Mouse (Mus musculus) myocyte (in vitro differentiated cells): ENCODE results near the gene Cyp3a13. TPM values are rescaled to one million over a fixed set of nuclear protein-coding genes. Genes with fewer than 3 reads are reported as not detected.
"Not testable (repeated sequence)": the region's sequence is repeated elsewhere in the genome, so short reads cannot be mapped to it uniquely, and the experiment has no call there.

ENCODE experiments used
- H3K27me3 ChIP-seq: one replicate; pipeline ENCODE4 v1.6.1; 2011; ENCODE audit not compliant: control insufficient read depth, insufficient read depth, insufficient read length
- H3K36me3 ChIP-seq: one replicate; pipeline ENCODE4 v1.6.1; 2011; ENCODE audit not compliant: control insufficient read depth, insufficient read depth
- H3K4me2 ChIP-seq: one replicate; pipeline ENCODE4 v1.6.1; 2011; ENCODE audit warnings: low read depth, control low read depth
- H3K4me3 ChIP-seq: one replicate; pipeline ENCODE4 v1.5.1; 2011; ENCODE audit warnings: mild to moderate bottlenecking, control low read depth, moderate library complexity
- H3K79me2 ChIP-seq: one replicate; pipeline ENCODE4 v1.6.1; 2011; ENCODE audit not compliant: control insufficient read depth, insufficient read depth
- H3ac ChIP-seq: one replicate; pipeline ENCODE4 v1.6.1; 2011; ENCODE audit not compliant: control insufficient read depth, insufficient read length
- CEBPB ChIP-seq: IDR thresholded peaks from 2 replicates; pipeline ENCODE4 v1.6.1; 2011; ENCODE audit warnings: mild to moderate bottlenecking, moderate library complexity; ENCODE audit not compliant: poor library complexity, insufficient read depth, severe bottlenecking
- E2F4 ChIP-seq: IDR thresholded peaks from one replicate; pipeline ENCODE4 v1.6.1; 2011; ENCODE audit warnings: mild to moderate bottlenecking, control low read depth, moderate library complexity; ENCODE audit not compliant: insufficient read depth
- MAX ChIP-seq: IDR thresholded peaks from one replicate; pipeline ENCODE4 v1.6.1; 2011; ENCODE audit warnings: low read depth, mild to moderate bottlenecking, control low read depth
- MYOD1 ChIP-seq, 3 experiments: IDR thresholded peaks; one replicate each; pipeline ENCODE4 v1.6.1; 2011; ENCODE audit warnings: control low read depth in 2 of 3, low read depth in 2 of 3, mild to moderate bottlenecking in 2 of 3, moderate library complexity in 1 of 3; ENCODE audit not compliant: insufficient read length in 2 of 3, control insufficient read depth in 1 of 3
- MYOG ChIP-seq, 3 experiments: IDR thresholded peaks; one replicate each; pipeline ENCODE4 v1.6.1; 2011; ENCODE audit warnings: control low read depth in 2 of 3, low read depth in 2 of 3, mild to moderate bottlenecking in 2 of 3; ENCODE audit not compliant: insufficient read length in 2 of 3, control insufficient read depth in 1 of 3, insufficient read depth in 1 of 3
- POLR2A ChIP-seq: IDR thresholded peaks from one replicate; pipeline ENCODE4 v1.6.1; 2011; ENCODE audit warnings: low read depth, mild to moderate bottlenecking, control low read depth, moderate library complexity; ENCODE audit not compliant: insufficient read length
- POLR2AphosphoS2 ChIP-seq: IDR thresholded peaks from one replicate; pipeline ENCODE4 v1.6.1; 2011; ENCODE audit warnings: low read depth, control low read depth; ENCODE audit not compliant: insufficient read length
- REST ChIP-seq: IDR thresholded peaks from one replicate; pipeline ENCODE4 v1.6.1; 2011; ENCODE audit warnings: mild to moderate bottlenecking, control low read depth, moderate library complexity; ENCODE audit not compliant: insufficient read depth, insufficient read length
- SRF ChIP-seq: IDR thresholded peaks from one replicate; pipeline ENCODE4 v1.6.1; 2011; ENCODE audit warnings: low read depth; ENCODE audit not compliant: control insufficient read depth, insufficient read length
- TCF12 ChIP-seq: IDR thresholded peaks from one replicate; pipeline ENCODE4 v1.6.1; 2011; ENCODE audit warnings: mild to moderate bottlenecking, control low read depth; ENCODE audit not compliant: poor library complexity, insufficient read depth, severe bottlenecking
- TCF3 ChIP-seq: IDR thresholded peaks from one replicate; pipeline ENCODE4 v1.6.1; 2011; ENCODE audit warnings: low read depth, control low read depth; ENCODE audit not compliant: insufficient read length
- USF1 ChIP-seq: IDR thresholded peaks from one replicate; pipeline ENCODE4 v1.6.1; 2011; ENCODE audit warnings: low read depth, mild to moderate bottlenecking, control low read depth, moderate library complexity
- polyA plus RNA-seq: library from polyadenylated mRNA; unstranded; fragments of >200 nt; fragmentation: generic; extraction: Trizol; gene quantifications from one replicate; pipeline ENCODE4 v1.2.1, GENCODE M21; 2012; ENCODE audit warnings: missing spikeins

Gene Cyp3a13
- polyA plus RNA-seq, 1 experiment = 0.01 TPM

DNA sequence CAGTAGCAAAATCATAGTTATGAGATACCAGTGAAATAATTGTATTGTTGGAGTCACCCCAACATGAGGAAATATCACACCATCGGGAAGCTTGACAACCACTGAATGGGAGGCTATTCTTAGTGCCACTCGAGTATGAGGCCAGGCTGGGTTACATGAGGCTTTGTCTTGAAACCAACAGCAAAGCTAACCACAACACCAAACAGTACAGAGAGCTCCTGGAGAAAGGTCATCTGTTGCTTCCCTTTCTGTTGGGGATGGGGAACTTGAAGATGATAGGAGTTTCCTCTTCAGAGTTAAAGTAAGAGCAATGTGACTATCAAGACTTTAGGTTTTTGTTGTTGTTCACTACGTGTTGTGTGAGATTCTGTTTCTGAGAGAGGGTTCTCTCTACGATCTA lies 38.5 kb downstream of the Cyp3a13 start:
- Histone ChIP-seq H3K4me2 (no peak overlapping the region), H3K79me2 (no peaks in the 10 kb centered on the region), H3ac (no peak overlapping the region), H3K4me3 (no peak overlapping the region), H3K36me3 (no peaks in the 10 kb centered on the region), H3K27me3 (no peaks in the 10 kb centered on the region)
- no peak for TF ChIP-seq MYOG (IDR thresholded peaks at IDR 0.05; ENCODE audit: control insufficient read depth in 1 of 3, insufficient read depth in 1 of 3, insufficient read length in 2 of 3, low read depth in 2 of 3)
- TF ChIP-seq MAX = no peak
- TF ChIP-seq USF1 = no peak
- TF ChIP-seq TCF3 = no peak
- no peak for TF ChIP-seq POLR2A
- no peak for TF ChIP-seq CEBPB
- TF ChIP-seq TCF12 = no peak
- no peak for TF ChIP-seq REST

- Histone ChIP-seq H3K4me3 (no peak overlapping the region), H3K36me3 (no peaks in the 10 kb centered on the region), H3ac (no peak overlapping the region), H3K27me3 (no peaks in the 10 kb centered on the region), H3K4me2 (no peak overlapping the region), H3K79me2 (no peaks in the 10 kb centered on the region)
- TF ChIP-seq MYOD1 (IDR thresholded peaks at IDR 0.05; ENCODE audit: control insufficient read depth in 1 of 3, insufficient read length in 2 of 3, low read depth in 2 of 3) (no peak), TCF12 (no peak), USF1 (no peak), MYOG (IDR thresholded peaks at IDR 0.05; ENCODE audit: control insufficient read depth in 1 of 3, insufficient read depth in 1 of 3, insufficient read length in 2 of 3, low read depth in 2 of 3) (no peak), CEBPB (no peak), SRF (no peak), POLR2A (no peak), MAX (no peak), E2F4 (no peak), POLR2AphosphoS2 (no peak), REST (no peak), TCF3 (no peak)
Measured at GRCm38 (mm10) chr5:137877860-137878259, 43.6 kb downstream of the Cyp3a13 start.

- no peak overlapping the region for H3K4me2 ChIP-seq
- no peaks in the 10 kb centered on the region for H3K79me2 ChIP-seq
- TF ChIP-seq REST = no peak
- TF ChIP-seq POLR2AphosphoS2 = no peak
- no peak overlapping the region for H3K4me3 ChIP-seq
- no peaks in the 10 kb centered on the region for H3K27me3 ChIP-seq
- no peak overlapping the region for H3ac ChIP-seq
- no peaks in the 10 kb centered on the region for H3K36me3 ChIP-seq
Measured at GRCm38 (mm10) chr5:137875054-137875453, 46.4 kb downstream of the Cyp3a13 start.

- not testable (repeated sequence) for H3ac ChIP-seq, H3K27me3 ChIP-seq
Measured at GRCm38 (mm10) chr5:137872381-137872702, 49.1 kb downstream of the Cyp3a13 start.

DNA sequence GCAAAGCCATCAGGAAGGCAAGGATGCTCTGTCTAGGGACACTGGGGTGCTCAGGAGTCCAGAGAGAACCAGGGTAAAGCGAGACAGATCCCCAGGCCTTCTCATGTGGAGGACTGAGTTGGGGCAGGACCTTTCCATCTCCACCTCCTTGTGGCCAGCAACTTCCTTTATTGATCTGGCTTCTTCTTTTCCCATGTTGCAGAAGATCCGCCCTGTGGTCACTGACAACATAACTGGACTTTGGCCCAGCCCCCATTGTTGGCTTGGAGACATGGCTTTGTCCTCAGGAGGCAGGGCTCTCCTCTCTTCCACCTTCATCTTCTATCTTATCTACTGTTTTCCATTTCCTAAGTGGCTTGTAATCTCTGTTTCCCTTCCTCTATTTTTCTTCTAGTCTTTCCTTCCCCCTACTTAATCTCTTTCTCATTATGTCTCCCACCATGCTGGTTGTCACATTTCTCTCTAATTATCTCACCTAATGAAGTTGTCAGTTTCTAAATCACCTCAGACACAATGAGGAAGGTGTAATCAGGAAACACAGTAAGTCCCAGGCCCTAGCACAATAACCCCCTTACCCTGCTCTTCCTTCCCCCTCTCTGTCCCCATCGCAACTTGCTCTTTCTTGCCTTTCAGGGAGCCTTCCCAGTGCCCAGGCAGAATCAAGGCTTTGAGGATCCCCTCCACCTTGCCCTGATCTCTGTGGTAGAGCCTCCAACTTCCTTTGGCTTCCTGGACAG lies 49.6 kb downstream of the Cyp3a13 start, which contains the start of gene Pilrb2:
TSS of gene Pilrb2 (minus strand) at position 172 of the 737 bp plus-strand sequence.
- not testable (repeated sequence) for H3K4me3 ChIP-seq, H3K36me3 ChIP-seq, H3K79me2 ChIP-seq, H3K4me2 ChIP-seq, H3ac ChIP-seq, H3K27me3 ChIP-seq

More at GRCm38 (mm10) chr5:137872381-137872702, 49.1 kb downstream of the Cyp3a13 start:
- H3K4me3 ChIP-seq, H3K36me3 ChIP-seq, H3K79me2 ChIP-seq, H3K4me2 ChIP-seq: not testable (repeated sequence)

GRCm38 (mm10) chr5:137868600-137868999 lies 52.8 kb downstream of the Cyp3a13 start:
- H3K36me3 ChIP-seq, H3K4me3 ChIP-seq, H3K79me2 ChIP-seq, H3ac ChIP-seq, H3K27me3 ChIP-seq, H3K4me2 ChIP-seq: not testable (repeated sequence)

DNA sequence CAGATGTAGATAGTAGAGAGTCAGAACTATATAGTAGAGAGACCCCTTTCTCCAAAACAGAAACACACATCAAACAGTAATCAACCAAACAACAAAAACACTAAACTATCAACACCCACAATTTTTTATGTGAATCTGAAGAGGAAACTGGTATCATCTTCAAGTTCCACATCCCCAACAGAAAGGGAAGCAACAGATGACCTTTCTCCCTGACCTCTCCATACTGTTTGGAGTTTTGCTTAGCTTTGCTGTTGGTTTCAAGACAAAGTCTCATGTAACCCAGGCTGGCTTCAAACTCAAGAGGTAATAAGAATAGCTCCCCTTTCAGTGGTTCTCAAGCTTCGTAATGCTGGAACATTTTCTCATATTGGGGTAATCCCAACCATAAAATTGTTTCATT lies 57.4 kb downstream of the Cyp3a13 start:
- not testable (repeated sequence) for H3K79me2 ChIP-seq, H3K4me3 ChIP-seq, H3K27me3 ChIP-seq, H3K36me3 ChIP-seq, H3ac ChIP-seq, H3K4me2 ChIP-seq

DNA sequence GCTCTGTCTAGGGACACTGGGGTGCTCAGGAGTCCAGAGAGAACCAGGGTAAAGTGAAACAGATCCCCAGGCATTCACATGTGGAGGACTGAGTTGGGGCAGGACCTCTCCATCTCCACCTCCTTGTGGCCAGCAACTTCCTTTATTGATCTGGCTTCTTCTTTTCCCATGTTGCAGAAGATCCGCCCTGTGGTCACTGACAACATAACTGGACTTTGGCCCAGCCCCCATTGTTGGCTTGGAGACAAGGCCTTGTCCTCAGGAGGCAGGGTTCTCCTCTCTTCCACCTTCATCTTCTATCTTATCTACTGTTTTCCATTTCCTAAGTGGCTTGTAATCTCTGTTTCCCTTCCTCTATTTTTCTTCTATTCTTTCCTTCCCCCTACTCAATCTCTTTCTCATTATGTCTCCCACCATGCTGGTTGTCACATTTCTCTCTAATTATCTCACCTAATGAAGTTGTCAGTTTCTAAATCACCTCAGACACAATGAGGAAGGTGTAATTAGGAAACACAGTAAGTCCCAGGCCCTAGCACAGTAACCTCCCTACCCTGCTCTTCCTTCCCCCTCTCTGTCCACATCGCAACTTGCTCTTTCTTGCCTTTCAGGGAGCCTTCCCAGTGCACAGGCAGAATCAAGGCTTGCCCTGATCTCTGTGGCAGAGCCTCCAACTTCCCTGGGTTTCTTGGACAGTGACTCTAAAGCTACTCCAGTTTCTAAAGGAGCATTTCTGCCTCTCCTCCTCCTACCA lies 63.3 kb downstream of the Cyp3a13 start, which contains the start of gene Pilrb1:
TSS of gene Pilrb1 (minus strand) at position 147 of the 751 bp plus-strand sequence.
- H3ac ChIP-seq, H3K27me3 ChIP-seq, H3K36me3 ChIP-seq, H3K4me2 ChIP-seq, H3K79me2 ChIP-seq, H3K4me3 ChIP-seq: not testable (repeated sequence)

- not testable (repeated sequence) for H3K36me3 ChIP-seq, H3K4me2 ChIP-seq, H3K27me3 ChIP-seq, H3K79me2 ChIP-seq, H3K4me3 ChIP-seq, H3ac ChIP-seq
Measured at GRCm38 (mm10) chr5:137856870-137857269, 64.5 kb downstream of the Cyp3a13 start.
